Mouse (Mus musculus) MEL-GATA-1-ER (cell line): ENCODE data around the gene Il17rb.

ENCODE experiments used
- DNase-seq: peaks from one replicate; pipeline ENCODE4 v3.0.0-alpha.2; 2012; ENCODE audit warnings: low read depth; ENCODE audit errors: extremely low read depth

The Il17rb gene

DNA sequence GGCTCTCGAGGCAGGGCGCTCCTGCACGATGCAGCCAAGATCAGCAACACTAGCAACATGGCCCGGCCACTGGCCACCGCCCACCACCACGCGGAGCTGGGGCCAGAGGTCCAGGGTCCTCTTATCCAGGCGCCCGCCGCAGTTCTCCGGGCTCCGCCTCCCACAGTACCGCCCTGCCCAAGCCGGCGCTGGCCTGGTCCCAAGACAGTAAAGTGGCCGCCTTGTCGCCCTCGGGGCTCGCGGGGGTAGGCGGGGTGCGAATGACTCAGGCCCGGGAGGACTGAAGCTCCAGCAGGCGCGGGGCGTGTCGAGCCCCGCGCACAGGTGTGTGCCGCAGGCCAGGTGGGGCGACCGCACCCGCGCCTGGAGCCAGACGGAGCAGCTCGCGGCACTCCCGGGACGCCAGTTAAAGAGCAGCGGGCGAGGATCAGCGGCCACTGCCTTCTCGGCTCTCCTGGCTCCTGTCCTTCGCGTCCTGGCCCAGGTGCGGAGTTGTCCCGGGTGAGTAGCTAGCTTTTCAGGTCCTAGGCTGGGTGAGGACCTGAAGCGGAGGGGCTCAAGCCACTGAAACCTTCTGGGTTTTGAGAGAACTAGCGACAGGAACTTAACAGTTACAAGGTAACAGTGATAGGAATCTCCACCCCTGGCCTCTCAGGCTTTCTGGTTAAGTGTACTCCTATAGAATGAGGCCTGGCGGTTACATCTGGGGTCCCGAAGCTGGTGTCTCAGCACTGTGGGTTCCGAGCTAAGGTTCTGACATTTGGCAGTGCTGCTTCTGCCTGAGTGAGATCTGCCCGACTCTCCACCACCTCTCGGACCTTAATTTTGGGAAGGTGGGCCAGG is at the start of gene Il17rb, which contains the start of gene Chdh:
TSS of gene Il17rb (minus strand) at position 164 of the 843 bp plus-strand sequence.
TSS of gene Chdh (plus strand) at position 291 of the 843 bp plus-strand sequence.
- DNase-seq, result no peak

- no peak for DNase-seq
These were observed 47.5 kb upstream of the Il17rb start for GRCm38 (mm10) chr14:30056031-30056766.

- DNase-seq, result no peak
These were observed 46.2 kb upstream of the Il17rb start for GRCm38 (mm10) chr14:30054922-30055321.

GRCm38 (mm10) chr14:30050280-30050679 is 41.6 kb upstream of the Il17rb start:
- no peak for DNase-seq

GRCm38 (mm10) chr14:30048049-30048448 is 39.4 kb upstream of the Il17rb start:
- DNase-seq, result no peak

GRCm38 (mm10) chr14:30046976-30047375 is 38.3 kb upstream of the Il17rb start:
- DNase-seq, result no peak

DNA sequence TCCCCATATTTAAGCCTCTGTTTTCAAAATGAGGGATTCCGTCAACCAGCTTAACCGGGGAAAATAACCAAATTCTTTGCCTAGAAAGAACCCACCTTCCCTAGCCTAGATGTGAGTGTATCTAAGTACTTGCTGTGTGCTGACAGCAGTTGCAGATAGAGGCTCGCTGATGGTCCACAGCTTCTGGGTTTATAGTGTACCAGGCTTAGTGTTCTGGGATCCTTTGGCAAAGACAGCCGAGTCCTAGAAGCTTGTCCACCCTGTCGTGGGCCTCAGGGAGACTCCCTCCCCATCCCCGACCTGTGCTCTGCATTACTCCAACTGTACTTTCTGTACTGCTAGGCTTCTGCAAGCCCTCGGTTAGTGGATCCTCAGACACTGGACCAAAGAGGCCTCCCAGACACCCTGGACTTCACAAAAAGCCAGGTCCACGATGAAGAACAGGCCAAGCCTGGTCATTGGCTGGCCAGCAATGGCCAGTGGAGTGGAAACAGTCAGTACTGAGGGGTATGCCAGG is 37.1 kb upstream of the Il17rb start:
- DNase-seq, result no peak

DNA sequence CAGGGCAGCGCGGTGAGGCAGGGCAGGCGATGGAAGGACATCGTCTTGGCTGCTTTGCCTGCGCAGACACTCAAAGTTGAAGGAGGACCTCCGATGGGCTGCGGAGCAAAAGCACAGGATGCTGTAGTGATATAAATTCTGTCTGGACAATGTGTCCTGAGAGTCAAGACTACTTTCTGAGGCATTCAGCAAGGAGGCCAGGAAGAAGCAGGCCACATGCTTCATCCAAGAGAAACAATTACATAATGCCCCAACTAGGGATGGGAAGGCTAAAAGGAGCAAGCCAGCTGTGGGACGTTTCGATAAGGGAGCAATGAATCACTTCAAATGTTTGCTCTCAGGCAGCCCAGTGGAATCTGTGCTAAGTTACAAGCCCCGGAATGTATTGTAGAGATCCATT is 36.5 kb upstream of the Il17rb start:
- DNase-seq, result no peak

DNA sequence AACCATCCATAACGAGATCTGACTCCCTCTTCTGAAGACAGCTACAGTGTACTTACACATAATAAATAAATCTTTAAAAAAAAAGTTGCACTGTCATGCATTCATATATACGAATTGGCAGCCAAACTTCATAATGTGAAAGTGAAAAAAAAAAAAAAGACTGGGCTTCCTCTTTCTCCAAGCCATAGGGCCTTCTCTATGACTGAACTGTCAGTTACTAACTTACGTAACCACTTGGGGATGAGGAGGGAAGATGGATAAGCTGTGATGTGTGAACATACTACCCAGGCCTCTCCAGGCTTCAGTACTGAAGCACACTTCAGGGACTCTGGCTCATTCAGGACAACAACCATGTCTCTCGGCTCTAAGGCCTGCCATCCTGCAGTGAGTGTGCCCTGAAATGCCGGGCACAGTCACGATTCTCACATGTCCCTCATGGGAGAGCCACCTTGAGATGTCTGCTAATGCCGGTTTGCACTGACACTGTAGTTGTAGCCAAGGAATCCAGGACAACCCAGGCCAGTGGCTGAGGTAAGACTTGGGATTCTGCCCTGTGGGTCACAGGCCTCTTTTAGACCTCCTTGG is 34.8 kb upstream of the Il17rb start:
- no peak for DNase-seq

DNA sequence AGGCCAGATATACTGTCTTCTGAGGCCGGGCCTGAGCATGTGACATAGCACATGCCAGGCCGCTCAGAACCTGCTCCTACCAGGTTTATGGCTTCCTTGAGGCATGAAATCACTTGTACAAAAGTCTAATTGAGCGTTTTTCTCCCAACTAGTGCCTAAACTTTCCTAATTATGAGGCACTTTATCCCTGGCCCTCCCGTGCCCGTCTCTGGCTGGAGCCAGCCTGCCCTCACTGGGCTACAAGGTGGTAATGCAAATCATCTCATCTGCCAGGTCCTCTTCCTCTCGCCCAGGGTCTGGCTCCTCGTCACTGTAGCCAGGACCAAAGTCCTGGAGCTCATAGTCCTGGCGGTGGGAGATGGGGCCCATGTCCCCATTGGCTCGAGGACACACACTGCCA is 33.1 kb upstream of the Il17rb start:
- no peak for DNase-seq

DNA sequence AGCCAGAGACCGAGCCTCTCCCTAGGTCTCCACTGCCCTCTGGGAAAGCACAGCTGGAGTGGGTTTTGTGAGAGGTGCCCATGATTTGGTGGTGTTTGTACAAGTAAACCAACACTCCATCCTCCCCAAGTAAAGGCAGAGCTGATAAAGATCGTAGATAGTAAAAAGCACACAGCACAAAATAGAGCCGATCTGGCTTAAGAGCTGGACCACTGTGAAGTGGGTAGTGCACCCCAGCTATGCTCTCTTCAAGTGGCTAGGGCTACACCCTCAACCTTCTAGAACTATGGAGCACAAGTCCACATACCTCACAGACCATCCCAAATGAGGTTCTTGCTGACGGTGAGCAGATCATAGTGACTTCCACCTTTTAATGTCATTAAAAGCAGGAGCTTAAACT is 30.7 kb upstream of the Il17rb start:
- no peak for DNase-seq

- DNase-seq, result no peak
These were observed 29.7 kb upstream of the Il17rb start for GRCm38 (mm10) chr14:30038431-30038830.

- no peak for DNase-seq
These were observed 24.7 kb upstream of the Il17rb start for GRCm38 (mm10) chr14:30033405-30033804.

DNA sequence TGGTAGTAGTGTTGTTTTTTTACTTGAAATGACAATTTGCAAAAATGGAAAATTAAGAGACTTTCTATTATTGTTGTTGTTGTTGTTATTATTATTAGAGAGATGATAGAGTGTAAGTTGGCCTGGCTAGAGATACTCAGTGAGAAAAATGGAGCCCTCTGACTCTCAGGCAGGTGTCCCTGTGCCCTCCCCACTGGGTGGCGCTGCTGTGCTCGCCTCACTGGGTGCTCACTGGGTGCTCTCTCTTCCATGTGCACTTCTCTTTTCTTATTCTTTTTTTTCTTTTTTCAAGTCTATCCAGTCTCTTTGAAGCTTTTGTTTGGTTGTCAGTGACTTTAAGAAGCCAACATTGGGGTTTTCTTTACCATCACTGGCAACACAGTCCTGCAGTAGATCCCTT is 18.7 kb upstream of the Il17rb start:
- peak; percentile 6 for DNase-seq

- no peak for DNase-seq
These were observed 15.7 kb upstream of the Il17rb start for GRCm38 (mm10) chr14:30024387-30024786.

DNA sequence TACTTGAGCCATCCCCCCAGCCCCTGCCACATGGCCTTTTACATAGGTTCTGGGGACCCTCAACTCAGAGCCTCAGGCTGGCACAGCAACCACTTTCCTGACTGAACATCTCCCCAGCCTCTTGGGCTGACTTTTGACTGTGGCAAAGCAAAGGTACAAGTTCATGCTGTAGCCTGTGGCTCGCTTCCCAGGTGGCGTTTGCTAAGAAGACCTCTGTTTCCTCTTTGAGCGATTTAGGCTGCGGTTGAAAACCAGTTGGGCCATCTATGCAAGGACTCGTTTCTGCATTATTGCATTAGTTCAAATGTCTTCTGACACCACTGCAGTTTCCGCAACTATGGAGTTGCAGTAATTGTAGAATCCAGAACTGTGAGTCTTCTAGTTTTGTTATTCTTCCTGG is 13.8 kb upstream of the Il17rb start:
- DNase-seq, result no peak

DNA sequence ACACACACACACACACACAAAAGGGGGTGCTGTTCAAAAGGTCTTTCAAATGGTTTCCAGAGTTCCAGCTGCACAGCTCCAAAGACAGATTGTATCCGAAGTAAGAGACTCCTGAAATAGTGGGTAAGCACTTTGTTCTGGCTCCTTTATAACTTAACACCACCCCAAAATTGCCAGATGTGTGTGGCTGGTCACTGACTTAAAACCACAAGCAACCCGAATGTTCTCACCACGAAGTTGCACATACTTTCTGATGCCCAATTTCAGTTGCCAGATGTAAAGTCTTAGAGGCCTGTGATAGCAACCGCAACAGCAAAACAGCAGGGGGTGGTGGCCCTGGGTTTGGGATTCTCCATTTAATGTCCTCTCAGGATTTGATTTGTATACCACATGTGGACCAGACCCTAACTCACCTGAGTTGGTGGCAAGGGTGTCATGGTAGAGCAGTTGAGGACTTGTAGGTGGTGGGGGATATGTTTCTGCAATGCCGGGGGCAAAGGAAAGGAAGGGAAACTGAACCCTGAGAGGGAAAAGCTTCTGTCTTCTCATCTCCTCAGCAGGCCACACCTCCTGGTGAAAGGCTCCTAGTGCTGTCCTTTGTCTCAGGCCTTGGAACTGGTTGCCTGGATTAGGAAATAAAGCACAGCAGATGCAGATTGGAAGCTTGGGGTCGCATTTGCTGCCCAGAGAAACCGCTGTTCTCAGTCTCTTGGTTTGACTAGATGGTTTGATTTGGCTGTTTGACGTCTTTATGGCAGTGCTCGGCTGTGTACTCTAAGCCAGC is 11.3 kb upstream of the Il17rb start:
- DNase-seq, result no peak

DNA sequence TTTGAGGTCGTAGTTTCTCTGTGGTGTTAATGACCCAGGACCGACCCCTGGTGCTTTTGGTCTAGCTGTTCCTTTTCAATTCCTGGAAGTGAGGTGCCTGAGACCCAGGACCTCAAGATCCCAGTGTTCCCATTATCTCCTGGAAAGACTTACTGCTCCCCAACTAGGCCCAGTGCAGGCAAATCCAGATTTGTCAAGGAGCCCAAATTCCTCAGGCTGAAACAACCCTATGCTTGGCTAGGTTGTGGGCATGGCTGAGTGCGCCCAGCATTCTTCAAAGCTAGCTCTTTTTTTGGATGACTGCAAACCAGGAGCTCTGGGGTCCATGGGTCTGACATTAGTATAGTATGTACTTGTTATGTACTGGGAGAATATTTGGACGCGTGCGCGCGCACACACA is 10.7 kb upstream of the Il17rb start:
- DNase-seq, result no peak

- no peak for DNase-seq
These were observed 10.2 kb upstream of the Il17rb start for GRCm38 (mm10) chr14:30018846-30019245.

DNA sequence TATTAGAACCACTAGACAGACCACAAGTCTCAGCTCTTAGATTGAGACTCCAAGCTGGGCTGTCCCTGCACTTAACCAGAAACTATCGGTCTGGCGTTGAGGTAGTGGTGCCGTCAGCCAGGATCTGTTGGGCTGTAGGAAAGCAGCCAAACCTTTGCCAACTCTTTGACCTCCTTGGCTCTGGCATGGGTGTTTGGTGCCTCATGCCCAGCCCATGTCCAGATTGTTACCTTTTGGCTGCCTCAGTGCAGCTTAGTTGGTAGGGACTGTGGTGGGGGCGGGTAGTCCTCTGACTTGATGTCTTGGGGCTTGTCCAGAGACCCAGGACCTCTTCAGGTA is 9.7 kb upstream of the Il17rb start:
- DNase-seq, result no peak

GRCm38 (mm10) chr14:30017794-30018462 is 9.2 kb upstream of the Il17rb start:
- DNase-seq, result no peak
